Mouse (Mus musculus) MEL (cell line): ENCODE results near the gene Lyg1. TPM values are rescaled to one million over a fixed set of nuclear protein-coding genes. Genes with fewer than 3 reads are reported as not detected.

ENCODE experiments used
- polyA plus RNA-seq, 2 experiments: library from polyadenylated mRNA; stranded (reverse) in 1 of 2; unstranded in 1 of 2; fragments of >175 nt in 1 of 2; fragments of >200 nt in 1 of 2; gene quantifications; 2 replicates each; pipeline versions ENCODE4 v1.2.1 to v1.2.4; 2012; ENCODE audit warnings: low replicate concordance in 2 of 2, low read depth in 1 of 2; ENCODE audit not compliant: insufficient read length in 2 of 2, insufficient read depth in 1 of 2, missing spikeins in 1 of 2
- total RNA-seq: library from RNA; depleted of rRNA; stranded (reverse); fragments of 300-350 nt; gene quantifications from 2 replicates; pipeline ENCODE4 v1.2.3, GENCODE M21; 2012; rRNA removed

The Lyg1 gene
- total and polyA plus RNA-seq, 3 experiments: not detected

Other genes with a start within 250 kb of the Lyg1 start
- gene 2010300C02Rik, start 237.7 kb downstream of the Lyg1 start, total RNA-seq: not detected in 2 replicates
- gene 2010300C02Rik, start 237.7 kb downstream of the Lyg1 start, polyA plus RNA-seq: not detected
- 0.35 and 0.49 TPM in 2 replicates for gene Tsga10, start 91.3 kb downstream of the Lyg1 start, total RNA-seq
- gene Tsga10, start 91.3 kb downstream of the Lyg1 start, polyA plus RNA-seq: under 1 TPM in 1 of 2 experiments, not detected in 1; 0.64 TPM
- gene Lipt1, start 86.0 kb downstream of the Lyg1 start, total RNA-seq: 7.0 and 7.9 TPM in 2 replicates
- gene Lipt1, start 86.0 kb downstream of the Lyg1 start, polyA plus RNA-seq: 1 to 10 TPM in 1 of 2 experiments, not detected in 1; 7.1 TPM
- 16.3 and 20.9 TPM in 2 replicates for gene Mitd1, start 67.3 kb downstream of the Lyg1 start, total RNA-seq
- gene Mitd1, start 67.3 kb downstream of the Lyg1 start, polyA plus RNA-seq: 10 to 100 TPM in 1 of 2 experiments, not detected in 1; 23.0 TPM
- 255 and 257 TPM in 2 replicates for gene Mrpl30, start 67.3 kb downstream of the Lyg1 start, total RNA-seq
- 100 to 1,000 TPM; 189 to 260 TPM for gene Mrpl30, start 67.3 kb downstream of the Lyg1 start, polyA plus RNA-seq
- gene Lyg2, start 41.3 kb downstream of the Lyg1 start, total RNA-seq: not detected in 2 replicates
- not detected for gene Lyg2, start 41.3 kb downstream of the Lyg1 start, polyA plus RNA-seq
- 59.5 and 65.5 TPM in 2 replicates for gene Txndc9, start 40.1 kb upstream of the Lyg1 start, total RNA-seq
- 100 to 1,000 TPM in 1 of 2 experiments, 10 to 100 TPM in 1; 74.6 to 102 TPM for gene Txndc9, start 40.1 kb upstream of the Lyg1 start, polyA plus RNA-seq
- gene Eif5b, start 40.3 kb upstream of the Lyg1 start, total RNA-seq: 24.2 and 30.3 TPM in 2 replicates
- 100 to 1,000 TPM in 1 of 2 experiments, 10 to 100 TPM in 1; 67.2 to 186 TPM for gene Eif5b, start 40.3 kb upstream of the Lyg1 start, polyA plus RNA-seq
- 25.6 and 28.9 TPM in 2 replicates for gene Rev1, start 172.0 kb upstream of the Lyg1 start, total RNA-seq
- gene Rev1, start 172.0 kb upstream of the Lyg1 start, polyA plus RNA-seq: 10 to 100 TPM in 1 of 2 experiments, not detected in 1; 31.0 TPM